Mouse (Mus musculus): Measurements from ENCODE around the gene Cpz. TPM values are rescaled to one million over a fixed set of nuclear protein-coding genes. Genes with fewer than 3 reads are reported as not detected.

Cpz gene
- polyA plus RNA-seq, 1 experiment from 2014 or later: 1.2 TPM

DNA sequence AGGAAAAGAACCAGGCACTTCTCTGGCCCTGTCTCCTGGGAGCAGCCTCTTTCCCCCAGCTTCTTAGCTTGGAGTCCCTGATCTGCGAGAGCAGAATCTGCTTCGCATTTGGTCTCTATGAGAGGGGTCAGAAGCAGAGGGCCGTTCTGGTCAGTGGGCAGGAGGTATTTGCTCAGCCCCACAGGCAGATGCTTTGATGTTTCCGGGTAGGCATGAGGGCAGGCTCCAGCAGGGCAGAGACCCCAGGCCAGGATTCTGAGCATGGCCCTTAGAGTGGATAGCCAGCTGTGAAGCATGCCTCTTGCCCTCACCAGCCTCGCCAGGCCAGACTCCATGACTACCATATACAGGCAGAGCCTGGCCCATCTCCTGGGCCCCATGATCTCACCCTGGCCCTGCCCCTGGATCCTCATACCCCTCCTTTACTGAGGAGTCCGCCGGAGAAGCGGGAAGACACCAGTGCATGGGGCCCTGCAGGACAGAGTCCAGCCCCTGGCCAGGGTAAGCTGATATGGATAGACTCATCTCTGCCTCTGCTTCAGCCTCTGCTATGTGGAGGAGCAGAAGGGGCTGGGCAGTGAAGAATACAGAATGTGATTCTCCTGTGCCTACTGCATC, 30.6 kb downstream of the Cpz start:
- H3K9me3 ChIP-seq (ENCODE audit: control insufficient read depth, low read length): no peaks in the 10 kb centered on the region
- no peak overlapping the region for H3K4me2 ChIP-seq (ENCODE audit: low read length)
- no peak overlapping the region for H3K27ac ChIP-seq (ENCODE audit: low read length)
- H3K36me3 ChIP-seq (ENCODE audit: control insufficient read depth, insufficient read depth): no peaks in the 10 kb centered on the region
- H3K9ac ChIP-seq (replicated peaks; ENCODE audit: low read depth, low read length): no peak overlapping the region
- H3K27me3 ChIP-seq (replicated peaks; ENCODE audit: control insufficient read depth, insufficient read depth, low read length): no peaks in the 10 kb centered on the region
- no peak for ATAC-seq
- H3K4me1 ChIP-seq (replicated peaks; ENCODE audit: control insufficient read depth, insufficient read depth, low read length): no peaks in the 10 kb centered on the region
- H3K4me3 ChIP-seq (replicated peaks; ENCODE audit: low read length): no peak overlapping the region
- WGBS: 46% methylated on average over 8 of the region's 8 CpGs

DNA sequence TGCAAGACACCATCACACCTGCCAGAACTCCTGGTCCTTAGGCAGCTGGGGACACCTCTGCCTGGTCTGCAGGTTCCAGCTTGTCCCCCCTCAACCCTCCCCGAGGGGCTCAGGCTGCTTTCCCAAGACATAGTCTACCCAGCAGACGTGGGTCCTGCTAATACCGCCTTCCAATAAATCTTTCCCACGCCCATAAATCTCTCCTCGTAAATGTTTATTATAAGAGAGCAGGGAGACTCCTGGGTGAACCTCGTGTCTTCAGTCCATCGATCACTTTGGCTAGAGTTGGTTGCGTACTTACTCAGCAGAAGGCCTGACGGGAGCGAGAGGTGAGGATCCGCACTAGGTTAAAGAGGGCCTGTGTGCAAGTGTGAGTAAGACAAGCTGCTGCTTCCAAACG, 31.7 kb downstream of the Cpz start:
- ATAC-seq: no peak
- no peak overlapping the region for H3K9ac ChIP-seq (replicated peaks; ENCODE audit: low read depth, low read length)
- H3K9me3 ChIP-seq (ENCODE audit: control insufficient read depth, low read length): no peaks in the 10 kb centered on the region
- no peak overlapping the region for H3K4me3 ChIP-seq (replicated peaks; ENCODE audit: low read length)
- no peak overlapping the region for H3K27ac ChIP-seq (ENCODE audit: low read length)
- no peaks in the 10 kb centered on the region for H3K36me3 ChIP-seq (ENCODE audit: control insufficient read depth, insufficient read depth)
- H3K4me1 ChIP-seq (replicated peaks; ENCODE audit: control insufficient read depth, insufficient read depth, low read length): no peaks in the 10 kb centered on the region
- WGBS: 93% methylated on average over 12 of the region's 12 CpGs
- no peaks in the 10 kb centered on the region for H3K27me3 ChIP-seq (replicated peaks; ENCODE audit: control insufficient read depth, insufficient read depth, low read length)
- no peak overlapping the region for H3K4me2 ChIP-seq (ENCODE audit: low read length)

DNA sequence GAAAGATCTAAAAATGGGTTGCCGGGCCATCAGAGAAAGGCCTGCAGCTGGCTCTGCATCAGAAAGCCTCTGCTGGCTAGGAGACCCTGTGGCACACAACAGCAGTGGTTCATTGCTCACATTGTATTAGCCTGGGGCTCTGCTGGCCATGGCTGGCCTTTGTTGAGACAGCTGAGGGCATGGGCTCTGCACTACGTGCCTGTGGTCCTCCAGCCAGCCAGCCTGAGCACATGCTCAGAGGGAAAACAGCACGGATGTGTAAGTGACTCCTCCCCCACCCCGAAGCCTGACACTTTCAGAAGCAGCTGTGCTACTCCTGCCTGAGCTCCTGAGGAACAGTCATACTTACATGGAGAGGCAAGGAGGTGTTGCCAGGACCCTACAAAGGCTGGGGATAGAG, 46.0 kb downstream of the Cpz start:
- no peaks in the 10 kb centered on the region for H3K36me3 ChIP-seq (ENCODE audit: control insufficient read depth, insufficient read depth)
- peak; percentile 63; the same call in 1 of the 2 replicates for ATAC-seq
- no peak overlapping the region for H3K4me2 ChIP-seq (ENCODE audit: low read length)
- H3K27me3 ChIP-seq (replicated peaks; ENCODE audit: control insufficient read depth, insufficient read depth, low read length): no peaks in the 10 kb centered on the region
- no peak overlapping the region for H3K4me3 ChIP-seq (replicated peaks; ENCODE audit: low read length)
- 35% methylated on average over 4 of the region's 4 CpGs for WGBS
- H3K9ac ChIP-seq (replicated peaks; ENCODE audit: low read depth, low read length): no peak overlapping the region
- H3K4me1 ChIP-seq (replicated peaks; ENCODE audit: control insufficient read depth, insufficient read depth, low read length): no peaks in the 10 kb centered on the region
- no peaks in the 10 kb centered on the region for H3K9me3 ChIP-seq (ENCODE audit: control insufficient read depth, low read length)
- no peak overlapping the region for H3K27ac ChIP-seq (ENCODE audit: low read length)

DNA sequence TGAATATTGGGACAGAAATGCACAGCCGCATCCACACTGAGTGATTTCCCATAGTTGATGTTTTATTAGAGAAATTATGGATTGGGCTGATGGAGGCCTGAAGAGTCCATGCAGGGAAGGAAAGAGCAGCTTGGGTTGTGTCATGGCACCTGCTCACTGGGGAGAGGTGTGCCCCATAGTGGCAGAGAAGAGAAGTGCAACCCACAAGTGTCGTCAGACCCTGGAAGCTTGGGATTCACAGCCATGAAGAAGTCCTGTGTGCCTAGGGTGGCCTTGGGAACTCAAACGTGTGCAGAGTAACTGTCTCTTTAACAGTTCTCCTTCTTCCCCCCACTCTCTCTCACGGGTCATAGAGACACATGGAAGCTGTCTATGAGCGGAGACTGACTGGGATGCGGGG, 50.3 kb downstream of the Cpz start:
- Histone ChIP-seq H3K4me2 (ENCODE audit: low read length) (no peak overlapping the region), H3K27me3 (replicated peaks; ENCODE audit: control insufficient read depth, insufficient read depth, low read length) (0 out of 2 replicates have a peak, but pooled peaks cover 2% of the 10 kb centered on the region), H3K27ac (ENCODE audit: low read length) (no peak overlapping the region), H3K4me3 (replicated peaks; ENCODE audit: low read length) (no peak overlapping the region), H3K4me1 (replicated peaks; ENCODE audit: control insufficient read depth, insufficient read depth, low read length) (no peaks in the 10 kb centered on the region), H3K9ac (replicated peaks; ENCODE audit: low read depth, low read length) (no peak overlapping the region), H3K9me3 (ENCODE audit: control insufficient read depth, low read length) (no peaks in the 10 kb centered on the region), H3K36me3 (ENCODE audit: control insufficient read depth, insufficient read depth) (no peaks in the 10 kb centered on the region)
- WGBS: 45% methylated on average over 6 of the region's 6 CpGs
- ATAC-seq: no peak

DNA sequence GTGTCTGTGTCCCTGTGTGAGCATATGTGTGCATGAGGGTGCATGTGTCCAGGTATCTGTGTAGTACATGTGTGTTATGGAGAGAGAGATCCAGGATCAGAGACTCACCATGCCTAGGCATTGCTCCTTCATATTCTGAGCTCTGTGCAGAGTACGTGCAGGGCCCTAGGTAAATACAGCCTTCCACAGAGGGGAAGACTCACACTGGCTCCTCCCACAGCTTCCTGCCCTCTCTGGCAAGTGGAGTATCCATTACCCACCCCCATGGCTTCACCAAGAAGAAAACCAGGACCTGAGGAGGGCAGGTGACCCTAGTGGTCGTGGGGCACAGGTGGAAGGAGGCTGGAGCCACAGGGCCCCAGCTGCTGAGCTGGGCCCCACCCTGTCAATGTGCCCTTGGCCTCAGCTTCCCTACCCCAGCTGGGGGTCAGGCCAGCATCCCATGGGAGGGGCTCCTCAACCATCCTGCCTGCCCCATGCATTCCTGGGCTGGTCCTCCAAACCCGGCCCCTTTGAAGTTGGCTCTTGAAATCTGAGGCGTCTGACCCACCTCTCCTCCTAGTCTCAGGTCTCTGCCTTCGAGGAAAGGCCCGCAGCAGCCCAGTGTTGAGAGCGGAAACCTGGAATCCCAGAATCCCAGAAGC, 54.5 kb downstream of the Cpz start:
- no peak overlapping the region for H3K4me3 ChIP-seq (replicated peaks; ENCODE audit: low read length)
- no peaks in the 10 kb centered on the region for H3K36me3 ChIP-seq (ENCODE audit: control insufficient read depth, insufficient read depth)
- H3K9ac ChIP-seq (replicated peaks; ENCODE audit: low read depth, low read length): no peak overlapping the region
- no peak for ATAC-seq
- 0 out of 2 replicates have a peak, but pooled peaks cover 4% of the 10 kb centered on the region for H3K4me1 ChIP-seq (replicated peaks; ENCODE audit: control insufficient read depth, insufficient read depth, low read length)
- no peak overlapping the region for H3K27ac ChIP-seq (ENCODE audit: low read length)
- no peak overlapping the region for H3K4me2 ChIP-seq (ENCODE audit: low read length)
- H3K9me3 ChIP-seq (ENCODE audit: control insufficient read depth, low read length): no peaks in the 10 kb centered on the region
- 0 out of 2 replicates have a peak, but pooled peaks cover 2% of the 10 kb centered on the region for H3K27me3 ChIP-seq (replicated peaks; ENCODE audit: control insufficient read depth, insufficient read depth, low read length)
- 49% methylated on average over 7 of the region's 7 CpGs for WGBS

DNA sequence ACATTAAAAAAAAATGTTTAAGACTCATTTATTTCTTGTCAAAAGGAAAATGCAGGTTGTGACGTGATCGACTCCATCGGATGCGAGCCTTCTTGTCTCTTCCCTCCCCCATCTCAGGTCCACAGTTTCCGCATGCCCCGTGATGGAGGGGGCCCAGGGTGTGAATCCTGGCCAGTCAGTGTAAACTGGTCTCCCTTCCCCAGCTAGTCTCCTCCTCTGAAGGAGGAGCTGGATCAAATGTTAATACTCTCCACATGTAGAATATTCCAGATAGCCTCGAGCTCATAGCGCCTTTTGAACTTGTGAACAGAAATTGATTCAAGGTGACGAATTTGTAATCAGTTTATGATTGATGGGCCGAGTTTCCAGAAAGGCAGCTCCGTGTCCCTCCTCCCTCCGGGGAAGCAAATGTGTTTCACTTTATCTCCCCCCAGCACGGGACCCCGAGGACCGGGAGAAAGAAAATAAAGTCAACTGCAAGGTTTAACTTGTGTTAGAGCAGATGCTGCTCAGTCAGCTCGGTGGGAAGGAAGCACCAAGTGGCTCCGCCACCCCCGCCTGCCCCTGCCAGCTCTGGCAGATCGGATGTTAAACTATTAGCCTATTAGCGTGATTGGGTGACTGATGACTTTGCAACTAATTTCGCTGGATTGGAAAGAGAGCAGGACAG, 59.4 kb downstream of the Cpz start:
- 50% methylated on average over 21 of the region's 21 CpGs for WGBS
- 0 out of 2 replicates have a peak, but pooled peaks cover 5% of the 10 kb centered on the region for H3K4me1 ChIP-seq (replicated peaks; ENCODE audit: control insufficient read depth, insufficient read depth, low read length)
- no peak overlapping the region for H3K4me3 ChIP-seq (replicated peaks; ENCODE audit: low read length)
- H3K9me3 ChIP-seq (ENCODE audit: control insufficient read depth, low read length): no peaks in the 10 kb centered on the region
- peak; percentile 55; the same call in 1 of the 2 replicates for ATAC-seq
- no peak overlapping the region for H3K9ac ChIP-seq (replicated peaks; ENCODE audit: low read depth, low read length)
- 0 out of 2 replicates have a peak, but pooled peaks cover 2% of the 10 kb centered on the region for H3K27me3 ChIP-seq (replicated peaks; ENCODE audit: control insufficient read depth, insufficient read depth, low read length)
- no peak overlapping the region for H3K27ac ChIP-seq (ENCODE audit: low read length)
- no peaks in the 10 kb centered on the region for H3K36me3 ChIP-seq (ENCODE audit: control insufficient read depth, insufficient read depth)
- H3K4me2 ChIP-seq (ENCODE audit: low read length): no peak overlapping the region

DNA sequence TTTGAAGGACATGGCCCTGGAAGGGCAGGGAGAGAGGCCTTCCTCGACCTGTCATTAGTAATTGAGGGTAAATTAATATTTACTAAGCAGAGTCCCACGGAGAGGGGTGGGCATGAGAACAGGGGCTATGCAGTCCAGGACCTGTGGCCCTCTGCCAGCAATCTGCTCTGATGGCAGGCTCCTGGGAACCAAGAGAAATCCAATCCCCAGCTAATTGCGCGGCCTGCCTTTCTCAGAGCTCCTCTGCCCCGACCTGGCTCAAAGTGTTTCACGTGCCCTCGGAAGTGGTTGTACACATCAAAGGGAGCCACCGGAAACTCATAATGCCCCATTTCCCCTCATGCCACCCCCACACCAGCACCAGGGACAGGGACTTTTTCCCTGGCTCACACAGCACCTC, 63.4 kb downstream of the Cpz start:
- no peak overlapping the region for H3K27ac ChIP-seq (ENCODE audit: low read length)
- WGBS: 41% methylated on average over 8 of the region's 8 CpGs
- H3K36me3 ChIP-seq (ENCODE audit: control insufficient read depth, insufficient read depth): no peaks in the 10 kb centered on the region
- H3K27me3 ChIP-seq (replicated peaks; ENCODE audit: control insufficient read depth, insufficient read depth, low read length): no peaks in the 10 kb centered on the region
- ATAC-seq: no peak
- H3K4me3 ChIP-seq (replicated peaks; ENCODE audit: low read length): no peak overlapping the region
- no peak overlapping the region for H3K4me2 ChIP-seq (ENCODE audit: low read length)
- H3K9ac ChIP-seq (replicated peaks; ENCODE audit: low read depth, low read length): no peak overlapping the region
- no peaks in the 10 kb centered on the region for H3K9me3 ChIP-seq (ENCODE audit: control insufficient read depth, low read length)
- H3K4me1 ChIP-seq (replicated peaks; ENCODE audit: control insufficient read depth, insufficient read depth, low read length): 0 out of 2 replicates have a peak, but pooled peaks cover 5% of the 10 kb centered on the region

DNA sequence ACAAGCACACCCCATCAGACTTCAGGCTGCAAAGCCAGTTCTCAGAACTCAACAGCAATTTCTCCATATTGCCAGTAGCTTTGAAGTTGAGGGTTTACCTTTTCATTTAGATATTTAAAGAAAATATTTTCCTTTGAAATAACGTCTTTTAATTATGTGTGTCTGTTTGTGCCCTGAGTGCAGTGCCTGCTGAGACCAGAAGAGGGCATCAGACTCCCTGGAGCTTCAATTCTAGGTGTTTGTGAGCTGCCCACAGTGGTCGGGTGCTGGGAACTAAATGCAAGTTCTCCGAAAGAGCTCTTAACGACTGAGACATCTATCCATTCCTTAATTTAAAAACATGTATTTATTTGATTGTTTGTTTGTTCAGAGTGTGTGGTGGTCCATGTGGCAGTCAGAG, 65.7 kb downstream of the Cpz start:
- H3K27ac ChIP-seq (ENCODE audit: low read length): no peak overlapping the region
- H3K9me3 ChIP-seq (ENCODE audit: control insufficient read depth, low read length): no peaks in the 10 kb centered on the region
- H3K9ac ChIP-seq (replicated peaks; ENCODE audit: low read depth, low read length): no peak overlapping the region
- ATAC-seq: no peak
- 74% methylated on average over 4 of the region's 4 CpGs for WGBS
- no peak overlapping the region for H3K4me3 ChIP-seq (replicated peaks; ENCODE audit: low read length)
- no peak overlapping the region for H3K4me2 ChIP-seq (ENCODE audit: low read length)
- peaks cover 6% of the 10 kb centered on the region for H3K4me1 ChIP-seq (replicated peaks; ENCODE audit: control insufficient read depth, insufficient read depth, low read length)
- no peaks in the 10 kb centered on the region for H3K27me3 ChIP-seq (replicated peaks; ENCODE audit: control insufficient read depth, insufficient read depth, low read length)
- H3K36me3 ChIP-seq (ENCODE audit: control insufficient read depth, insufficient read depth): no peaks in the 10 kb centered on the region

DNA sequence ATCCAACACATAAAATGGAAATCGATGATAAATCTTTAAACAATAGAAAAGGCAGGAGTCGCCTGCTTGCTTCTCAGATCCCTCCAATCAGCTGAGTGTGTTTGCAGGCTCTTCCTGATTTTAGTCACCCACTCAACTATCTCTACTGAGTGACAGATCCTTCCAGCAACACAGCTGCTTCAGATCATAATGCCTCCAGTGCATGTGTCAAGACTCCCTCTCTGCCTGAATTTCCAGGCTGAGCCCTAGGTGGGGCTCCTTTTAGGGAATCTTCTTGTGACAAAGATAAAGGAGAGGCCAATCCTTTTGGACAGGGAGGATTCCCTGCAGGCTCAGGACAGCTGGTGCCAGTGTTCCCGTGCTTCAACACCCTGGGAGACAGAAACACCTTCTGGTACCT, 67.2 kb downstream of the Cpz start:
- Histone ChIP-seq H3K4me1 (replicated peaks; ENCODE audit: control insufficient read depth, insufficient read depth, low read length) (peaks cover 19% of the 10 kb centered on the region), H3K9me3 (ENCODE audit: control insufficient read depth, low read length) (no peaks in the 10 kb centered on the region), H3K9ac (replicated peaks; ENCODE audit: low read depth, low read length) (no peak overlapping the region), H3K27ac (ENCODE audit: low read length) (no peak overlapping the region), H3K36me3 (ENCODE audit: control insufficient read depth, insufficient read depth) (no peaks in the 10 kb centered on the region), H3K27me3 (replicated peaks; ENCODE audit: control insufficient read depth, insufficient read depth, low read length) (no peaks in the 10 kb centered on the region), H3K4me3 (replicated peaks; ENCODE audit: low read length) (no peak overlapping the region), H3K4me2 (ENCODE audit: low read length) (no peak overlapping the region)
- no peak for ATAC-seq
- WGBS: 71% methylated on average over 3 of the region's 3 CpGs
